Mouse (Mus musculus) left cerebral cortex, postnatal 36 days (tissue): ENCODE results near the gene Gm9821. TPM values are rescaled to one million over a fixed set of nuclear protein-coding genes. Genes with fewer than 3 reads are reported as not detected.

Source experiments
- DNase-seq, 2 experiments: peaks; one replicate each; pipeline ENCODE4 v3.0.0; 2021 to 2022; ENCODE audit warnings: low spot score in 2 of 2, mixed read lengths in 1 of 2
- intact Hi-C: fragments of 180-260 bp; cut with DNase I; formaldehyde crosslinking; loops from one replicate; pipeline ENCODE4 v1.15.1; 2025
- total RNA-seq, 2 experiments: library from RNA; stranded (reverse); gene quantifications; 2 replicates each; pipeline ENCODE4 v1.2.3; 2021

Gene Gm9821
- total RNA-seq, 2 experiments from 2014 or later = not detected

GRCm38 (mm10) chr2:91923415-91924337 is 21.8 kb upstream of the Gm9821 start:
- intact Hi-C loops = loop anchor here (2.0 to 5.0 kb wide), 2 partner anchors 51 to 145 kb away; no protein-coding TSS in a partner anchor
- DNase-seq = peak; percentile 33 to 76

- intact Hi-C loops = loop anchor here (2.0 to 5.0 kb wide), 4 partner anchors 38 to 146 kb away; no protein-coding TSS in a partner anchor
- DNase-seq = no peak
Measured at GRCm38 (mm10) chr2:91924726-91925125, 20.8 kb upstream of the Gm9821 start.

- intact Hi-C loops = loop anchor here (2.0 to 5.0 kb wide), 3 partner anchors 37 to 147 kb away; no protein-coding TSS in a partner anchor
- DNase-seq = peak in 1 of 2 experiments; percentile 88
Measured at GRCm38 (mm10) chr2:91925442-91925841, 20.1 kb upstream of the Gm9821 start.

GRCm38 (mm10) chr2:91926949-91927348 is 18.6 kb upstream of the Gm9821 start, which contains the start of gene Chrm4:
Chrm4 (plus strand) TSS chr2:91927249.
- intact Hi-C loops = loop anchor here (5.0 kb wide), 2 partner anchors 35 to 130 kb away; no protein-coding TSS in a partner anchor
- DNase-seq = no peak

- DNase-seq = peak; percentile 83 to 84
- intact Hi-C loops = loop anchor here (5.0 kb wide), 2 partner anchors 34 to 129 kb away; no protein-coding TSS in a partner anchor
Measured at GRCm38 (mm10) chr2:91927826-91928533, 17.5 kb upstream of the Gm9821 start.

GRCm38 (mm10) chr2:91928534-91929350 is 16.8 kb upstream of the Gm9821 start:
- intact Hi-C loops = loop anchor here (5.0 kb wide), 2 partner anchors 34 to 129 kb away; no protein-coding TSS in a partner anchor
- DNase-seq = peak in 1 of 2 experiments; percentile 70

- no peak for DNase-seq
- intact Hi-C loops = loop anchor here (5.0 kb wide), 2 partner anchors 33 to 128 kb away; no protein-coding TSS in a partner anchor
Measured at GRCm38 (mm10) chr2:91929455-91929854, 16.0 kb upstream of the Gm9821 start.

GRCm38 (mm10) chr2:91929936-91930335 is 15.6 kb upstream of the Gm9821 start:
- intact Hi-C loops = loop anchor here (5.0 kb wide), 2 partner anchors 32 to 127 kb away; no protein-coding TSS in a partner anchor
- DNase-seq = no peak

GRCm38 (mm10) chr2:91930761-91931291 is 14.7 kb upstream of the Gm9821 start:
- intact Hi-C loops = no loop called here
- DNase-seq = no peak

GRCm38 (mm10) chr2:91931328-91932159 is 14.0 kb upstream of the Gm9821 start:
- intact Hi-C loops = no loop called here
- peak in 1 of 2 experiments; percentile 38 for DNase-seq

- intact Hi-C loops = no loop called here
- no peak for DNase-seq
Measured at GRCm38 (mm10) chr2:91932160-91932711, 13.3 kb upstream of the Gm9821 start, which contains the start of gene Mdk. Mdk (minus strand) TSS chr2:91932297.

GRCm38 (mm10) chr2:91932737-91933350 is 12.7 kb upstream of the Gm9821 start:
- no peak for DNase-seq
- intact Hi-C loops = no loop called here

- intact Hi-C loops = no loop called here
- DNase-seq = no peak
Measured at GRCm38 (mm10) chr2:91933471-91933870, 12.0 kb upstream of the Gm9821 start.

- intact Hi-C loops = no loop called here
- no peak for DNase-seq
Measured at GRCm38 (mm10) chr2:91934016-91934415, 11.5 kb upstream of the Gm9821 start.

GRCm38 (mm10) chr2:91934826-91935525 is 10.5 kb upstream of the Gm9821 start:
- intact Hi-C loops = no loop called here
- no peak for DNase-seq

- DNase-seq = peak in 1 of 2 experiments; percentile 82
- intact Hi-C loops = no loop called here
Measured at GRCm38 (mm10) chr2:91936154-91936553, 9.3 kb upstream of the Gm9821 start.
